Mouse (Mus musculus) liver, adult 2 months (tissue): ENCODE measurements around the gene Amelx. TPM values are rescaled to one million over a fixed set of nuclear protein-coding genes. Genes with fewer than 3 reads are reported as not detected.

Experiments used
- DNase-seq: peaks from one replicate; pipeline ENCODE4 v3.0.0-alpha.2; 2011; ENCODE audit warnings: low read depth, low spot score; ENCODE audit errors: extremely low read depth
- H3K27ac ChIP-seq: fragments of 200-500 bp; replicated peaks from 2 replicates; pipeline ENCODE4 v1.5.1; 2012; ENCODE audit warnings: low read depth, mild to moderate bottlenecking, control low read depth, inconsistent platforms, low read length; ENCODE audit not compliant: insufficient read depth
- H3K27me3 ChIP-seq: fragments of 200-500 bp; 2 replicates; pipeline ENCODE4 v1.6.1; 2012; ENCODE audit warnings: mild to moderate bottlenecking, moderate library complexity, low read length, inconsistent platforms; ENCODE audit not compliant: control insufficient read depth, insufficient read depth
- H3K36me3 ChIP-seq: fragments of 200-500 bp; 2 replicates; pipeline ENCODE4 v1.6.1; 2012; ENCODE audit warnings: low read length, inconsistent platforms; ENCODE audit not compliant: control insufficient read depth, insufficient read depth
- H3K4me1 ChIP-seq: fragments of 200-500 bp; 2 replicates; pipeline ENCODE4 v1.6.1; 2011; ENCODE audit warnings: low read length; ENCODE audit not compliant: control insufficient read depth, insufficient read depth
- H3K4me3 ChIP-seq: fragments of 200-500 bp; 2 replicates; pipeline ENCODE4 v1.5.1; 2011; ENCODE audit warnings: low read depth, mild to moderate bottlenecking, control low read depth, low read length, moderate library complexity; ENCODE audit not compliant: insufficient read depth
- H3K79me2 ChIP-seq: fragments of 200-500 bp; 2 replicates; pipeline ENCODE4 v1.6.1; 2012; ENCODE audit warnings: inconsistent platforms, mild to moderate bottlenecking, low read length, moderate library complexity; ENCODE audit not compliant: control insufficient read depth, insufficient read depth
- H3K9ac ChIP-seq: fragments of 200-500 bp; 2 replicates; pipeline ENCODE4 v1.6.1; 2012; ENCODE audit warnings: low read depth, mild to moderate bottlenecking, control low read depth, inconsistent platforms, low read length
- CTCF ChIP-seq: fragments of 200-500 bp; IDR thresholded peaks from 2 replicates; pipeline ENCODE4 v1.5.1; 2011; ENCODE audit warnings: low read depth, low read length, control low read depth
- POLR2A ChIP-seq: fragments of 200-500 bp; IDR thresholded peaks from 2 replicates; pipeline ENCODE4 v1.6.1; 2011; ENCODE audit warnings: low read length, control low read depth; ENCODE audit not compliant: insufficient read depth; ENCODE audit errors: extremely low read depth
- WGBS: fragments of 180-500 bp; shearing (Covaris S2); methylation state at CpG from one replicate; pipeline ENCODE4 v1.1.7; 2018; 5-methylcytosine and 5-hydroxymethylcytosine counted together
- polyA plus RNA-seq: library from polyadenylated mRNA; depleted of rRNA; stranded (reverse); fragments of >200 nt; gene quantifications from 2 replicates; pipeline ENCODE4 v1.2.3, GENCODE M21; 2012; rRNA removed
- total RNA-seq: library from RNA; depleted of rRNA; stranded (reverse); fragments of >200 nt; gene quantifications from 2 replicates; pipeline ENCODE4 v1.2.3, GENCODE M21; 2014; rRNA removed

Gene Amelx
- total and polyA plus RNA-seq, 2 experiments = not detected

GRCm38 (mm10) chrX:169170981-169171380 lies 16.0 kb downstream of the Amelx start:
- no peak overlapping the region for H3K4me3 ChIP-seq
- H3K36me3 ChIP-seq = no peaks in the 10 kb centered on the region
- H3K9ac ChIP-seq = no peak overlapping the region
- H3K79me2 ChIP-seq = no peaks in the 10 kb centered on the region
- no peak for DNase-seq
- no peak overlapping the region for H3K27ac ChIP-seq
- no peak for TF ChIP-seq CTCF
- no peak for TF ChIP-seq POLR2A
- 93% methylated on average over 2 of the region's 2 CpGs for WGBS
- H3K27me3 ChIP-seq = no peaks in the 10 kb centered on the region
- peaks cover 2% of the 10 kb centered on the region; the same call in 1 of the 2 replicates for H3K4me1 ChIP-seq

GRCm38 (mm10) chrX:169158385-169158784 lies 28.6 kb downstream of the Amelx start:
- no peak for DNase-seq
- no peak overlapping the region for H3K4me3 ChIP-seq
- no peaks in the 10 kb centered on the region for H3K4me1 ChIP-seq
- H3K36me3 ChIP-seq = no peaks in the 10 kb centered on the region
- H3K27ac ChIP-seq = no peak overlapping the region
- no peak overlapping the region for H3K9ac ChIP-seq
- 65% methylated on average over 6 of the region's 6 CpGs for WGBS
- H3K79me2 ChIP-seq = no peaks in the 10 kb centered on the region
- no peaks in the 10 kb centered on the region for H3K27me3 ChIP-seq
- TF ChIP-seq POLR2A (no peak), CTCF (no peak)

GRCm38 (mm10) chrX:169153805-169154204 lies 33.2 kb downstream of the Amelx start:
- DNase-seq = no peak
- Histone ChIP-seq H3K27ac (no peak overlapping the region), H3K36me3 (no peaks in the 10 kb centered on the region), H3K4me3 (no peak overlapping the region), H3K4me1 (no peaks in the 10 kb centered on the region), H3K79me2 (no peaks in the 10 kb centered on the region), H3K27me3 (no peaks in the 10 kb centered on the region), H3K9ac (no peak overlapping the region)
- TF ChIP-seq CTCF = no peak
- TF ChIP-seq POLR2A = no peak

DNA sequence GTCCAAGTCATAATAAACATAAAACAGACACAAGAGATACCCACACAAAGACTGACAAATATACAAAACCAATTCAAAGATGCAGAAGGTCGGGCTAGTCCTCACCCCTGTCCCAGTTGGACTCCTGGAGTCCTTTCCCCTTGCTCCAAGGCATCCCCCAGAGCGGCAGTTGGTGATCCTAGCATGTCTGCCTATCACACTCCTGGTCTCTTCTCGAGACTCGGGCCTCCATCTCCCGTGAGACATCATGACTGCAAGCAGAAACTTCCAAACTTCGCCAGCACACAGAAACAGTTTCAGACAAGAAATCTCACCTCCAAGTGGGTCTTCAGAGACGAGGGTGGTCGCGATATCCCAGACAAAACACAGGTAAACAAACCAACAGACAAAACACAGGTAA lies 46.5 kb downstream of the Amelx start:
- no peaks in the 10 kb centered on the region for H3K79me2 ChIP-seq
- no peak overlapping the region for H3K4me3 ChIP-seq
- WGBS = 91% methylated on average over 9 of the region's 9 CpGs
- H3K9ac ChIP-seq = no peak overlapping the region
- H3K4me1 ChIP-seq = no peaks in the 10 kb centered on the region
- no peaks in the 10 kb centered on the region for H3K36me3 ChIP-seq
- no peak overlapping the region for H3K27ac ChIP-seq
- no peaks in the 10 kb centered on the region for H3K27me3 ChIP-seq
- DNase-seq = no peak
- TF ChIP-seq POLR2A (no peak), CTCF (no peak)

GRCm38 (mm10) chrX:169139758-169140157 lies 47.2 kb downstream of the Amelx start:
- no peak for DNase-seq
- no peak overlapping the region for H3K27ac ChIP-seq
- H3K27me3 ChIP-seq = no peaks in the 10 kb centered on the region
- H3K9ac ChIP-seq = no peak overlapping the region
- no peak overlapping the region for H3K4me3 ChIP-seq
- no peaks in the 10 kb centered on the region for H3K36me3 ChIP-seq
- H3K79me2 ChIP-seq = no peaks in the 10 kb centered on the region
- no peaks in the 10 kb centered on the region for H3K4me1 ChIP-seq
- TF ChIP-seq POLR2A = no peak
- no peak for TF ChIP-seq CTCF
- WGBS = 90% methylated on average over 7 of the region's 7 CpGs

Other genes with a start within 250 kb of the Amelx start
- gene Hccs, start 133.2 kb upstream of the Amelx start, total RNA-seq = 9.3 and 9.6 TPM in 2 replicates
- gene Hccs, start 133.2 kb upstream of the Amelx start, polyA plus RNA-seq = 4.9 and 5.0 TPM in 2 replicates